Mouse (Mus musculus) adipocyte (in vitro differentiated cells): ENCODE results near the gene Ugt8a.

Source experiments
- DNase-seq: peaks from one replicate; pipeline ENCODE4 v3.0.0-alpha.2; 2016; ENCODE audit warnings: low spot score

The Ugt8a gene

DNA sequence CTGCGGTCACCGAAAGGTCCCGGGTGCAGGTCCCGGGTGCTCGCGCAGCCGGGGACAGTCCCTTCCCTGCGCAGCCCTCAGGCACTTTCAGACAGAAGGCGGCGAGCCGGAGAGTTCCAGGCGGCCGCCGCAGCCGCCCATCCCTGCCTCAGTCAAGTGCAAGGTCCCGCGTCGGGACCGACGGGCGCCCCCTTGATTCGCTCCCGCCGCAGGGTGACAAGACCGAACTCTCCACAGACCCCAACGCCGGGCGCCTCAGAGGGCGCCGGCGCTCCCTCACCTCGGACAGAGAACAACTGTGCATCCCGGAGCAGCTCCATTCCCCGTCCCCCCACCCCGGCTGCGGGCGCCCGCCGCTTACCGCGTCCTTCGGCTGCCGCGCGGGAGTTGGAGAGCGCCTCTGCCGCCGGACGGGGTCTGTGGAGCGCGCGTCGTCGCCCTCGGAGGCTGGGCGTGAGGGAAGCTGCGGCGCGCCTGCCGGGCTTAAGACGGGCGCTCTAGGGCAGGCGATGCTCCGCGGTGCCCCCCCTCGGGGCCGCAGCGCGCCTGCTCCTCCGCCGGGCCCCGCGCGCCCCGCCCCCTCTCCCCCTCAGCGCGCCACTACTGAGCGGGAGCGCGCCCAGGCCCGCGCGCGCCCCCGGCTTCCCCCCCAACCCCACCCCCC, at the start of gene Ugt8a:
TSS of gene Ugt8a (minus strand) at position 528 of the 664 bp plus-strand sequence.
- no peak for DNase-seq

DNA sequence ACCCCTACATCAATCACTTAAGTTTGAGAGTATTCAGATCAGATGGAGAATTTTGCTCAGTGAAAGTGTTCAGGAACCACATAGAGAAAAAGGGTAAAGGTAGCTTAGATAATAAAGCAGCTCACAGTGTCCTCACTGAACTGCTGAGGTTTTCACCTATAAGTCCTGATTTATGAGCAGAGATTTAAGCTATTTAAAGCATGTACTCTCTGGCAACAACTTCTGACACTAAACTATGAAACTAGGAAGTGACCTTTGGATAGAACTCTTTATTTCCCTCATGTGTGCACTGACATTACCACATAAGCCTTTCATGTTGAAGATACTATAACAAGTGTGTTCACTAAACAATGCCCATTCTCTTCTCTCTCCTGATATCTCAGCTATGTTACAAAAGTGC, 48.2 kb upstream of the Ugt8a start:
- DNase-seq = no peak

DNA sequence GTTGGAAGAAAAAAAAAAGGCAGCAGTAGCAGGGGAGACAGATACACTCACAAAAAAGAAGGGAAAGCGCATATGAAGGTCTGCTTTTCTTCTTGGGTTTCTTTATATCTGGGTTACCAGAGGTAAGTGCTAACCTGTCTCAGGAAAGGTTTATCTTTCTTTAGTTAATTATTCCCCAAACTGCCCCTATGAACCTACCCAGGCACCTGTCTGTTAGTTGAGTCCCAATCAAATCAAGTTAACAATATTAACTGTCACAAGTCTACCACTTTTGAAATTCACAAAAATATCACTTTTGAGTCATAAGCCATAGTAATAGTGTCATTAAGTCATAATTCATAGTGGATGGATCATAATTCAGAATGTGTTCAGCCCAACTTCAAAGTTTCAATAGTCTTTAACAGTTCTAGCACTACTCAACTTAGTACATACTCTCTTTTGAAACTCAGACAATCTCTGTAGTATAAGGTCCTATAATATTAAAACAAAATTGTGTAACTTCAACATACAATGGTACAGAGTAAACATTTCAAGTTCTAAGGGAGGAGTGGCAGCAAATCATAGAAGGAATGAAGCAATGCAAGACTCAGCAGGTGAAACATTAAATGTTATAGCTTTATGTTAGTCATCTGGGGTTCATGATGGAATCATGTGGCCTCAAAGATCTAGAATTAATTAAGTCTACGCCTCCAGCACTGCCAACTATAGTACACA, 45.4 kb upstream of the Ugt8a start:
- DNase-seq = no peak

DNA sequence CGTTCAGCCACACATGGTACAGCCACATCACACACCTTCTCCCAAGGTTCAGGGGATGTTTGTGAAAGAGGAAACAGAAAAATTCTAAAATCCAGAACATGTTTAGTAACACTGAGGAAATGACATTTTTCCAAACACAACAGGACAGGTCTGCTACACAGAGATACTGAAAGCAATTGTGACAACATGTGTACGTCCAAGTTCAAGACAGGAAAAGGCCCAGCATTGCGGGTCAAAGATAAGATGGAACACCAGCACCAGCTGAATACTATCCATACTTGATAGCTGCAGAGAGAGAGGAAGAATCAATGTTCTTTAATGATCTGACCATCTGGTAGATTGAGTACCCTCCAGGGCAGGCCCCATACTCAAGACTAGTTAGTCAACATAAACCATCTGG, 41.1 kb upstream of the Ugt8a start:
- DNase-seq = no peak

DNA sequence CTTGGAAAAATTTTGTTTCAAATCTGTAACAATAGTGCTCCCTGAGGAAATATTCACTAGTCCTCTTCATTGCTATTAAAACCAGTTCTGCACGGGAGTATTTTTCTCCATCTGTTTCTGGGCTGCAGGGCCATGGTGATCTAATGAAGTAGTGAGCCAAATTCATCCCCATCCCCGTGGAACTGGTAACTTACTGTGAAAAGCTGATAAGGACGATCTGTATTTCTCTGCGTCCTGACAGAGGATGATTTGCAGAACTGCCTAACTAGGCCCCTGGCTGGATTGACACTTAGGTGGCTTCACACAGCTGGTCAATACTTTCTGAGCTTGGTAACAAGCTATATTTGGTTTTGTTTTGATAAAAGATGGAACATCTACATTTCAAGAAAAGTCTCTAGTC, 37.5 kb upstream of the Ugt8a start:
- no peak for DNase-seq

DNA sequence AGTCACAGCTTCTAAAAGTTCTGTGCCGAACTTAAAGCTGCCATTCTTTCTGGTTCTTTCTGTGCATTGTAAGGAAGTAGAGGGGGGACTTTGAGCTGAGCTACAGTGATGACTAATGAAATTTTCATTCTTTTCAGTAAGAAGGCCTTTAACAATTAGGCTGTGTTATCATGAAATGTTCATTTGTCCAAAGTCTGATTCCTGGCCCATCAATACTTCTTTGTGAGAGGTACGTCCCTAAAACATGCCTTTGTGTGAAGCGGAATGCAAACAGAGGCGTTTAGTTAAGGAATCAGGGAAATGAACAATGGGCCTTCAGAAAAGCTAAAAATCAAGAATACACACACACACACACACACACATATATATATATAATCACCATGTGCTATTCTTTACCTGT, 31.0 kb upstream of the Ugt8a start:
- DNase-seq = no peak

DNA sequence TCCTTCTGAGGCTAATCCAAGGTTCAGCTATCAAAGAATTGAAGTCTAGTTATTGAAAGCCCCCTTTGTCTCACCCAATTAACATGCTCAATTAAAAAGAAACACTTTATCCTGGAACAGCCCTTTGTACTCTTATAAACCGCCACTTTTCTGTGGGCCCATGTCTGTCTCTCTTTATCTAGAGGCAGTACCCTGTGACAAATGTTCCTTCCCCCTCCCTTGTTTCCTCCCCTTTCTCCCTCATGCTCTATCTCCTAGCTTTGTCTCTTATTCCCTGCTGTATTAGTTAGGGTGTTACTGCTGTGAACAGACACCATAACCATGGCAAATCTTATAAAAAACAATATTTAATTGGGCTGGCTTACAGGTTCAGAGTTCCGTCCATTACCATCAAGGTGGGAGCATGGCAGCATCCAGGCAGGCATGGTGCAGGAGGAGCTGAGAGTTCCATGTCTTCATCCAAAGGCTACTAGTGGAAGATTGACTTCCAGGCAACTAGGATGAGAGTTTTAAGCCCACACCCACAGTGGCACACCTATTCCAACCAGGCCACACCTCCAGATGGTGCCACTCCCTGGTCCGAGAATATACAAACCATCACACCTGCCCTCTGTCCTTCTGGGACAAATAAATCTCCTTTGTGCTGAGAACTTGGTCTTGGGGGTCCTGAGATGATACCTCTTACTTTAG, 17.9 kb upstream of the Ugt8a start:
- DNase-seq = no peak

DNA sequence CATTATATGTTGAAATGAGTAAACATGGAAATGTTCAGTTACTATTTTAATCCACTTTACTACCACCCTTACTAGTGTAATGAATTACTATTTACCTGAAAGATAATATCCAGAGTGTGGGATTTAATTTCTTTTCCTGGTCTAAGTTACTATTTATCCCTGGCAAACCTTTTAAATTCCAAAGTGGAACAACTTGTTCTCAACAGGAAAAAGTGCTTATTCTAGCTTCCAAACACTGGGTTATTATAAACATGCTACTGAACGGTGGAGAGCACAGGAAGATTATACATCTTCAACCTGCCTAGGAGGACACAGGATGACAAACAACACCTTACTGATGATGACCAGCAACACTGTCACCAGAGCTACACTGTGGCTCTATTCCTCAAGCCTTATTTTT, 16.5 kb upstream of the Ugt8a start:
- no peak for DNase-seq

DNA sequence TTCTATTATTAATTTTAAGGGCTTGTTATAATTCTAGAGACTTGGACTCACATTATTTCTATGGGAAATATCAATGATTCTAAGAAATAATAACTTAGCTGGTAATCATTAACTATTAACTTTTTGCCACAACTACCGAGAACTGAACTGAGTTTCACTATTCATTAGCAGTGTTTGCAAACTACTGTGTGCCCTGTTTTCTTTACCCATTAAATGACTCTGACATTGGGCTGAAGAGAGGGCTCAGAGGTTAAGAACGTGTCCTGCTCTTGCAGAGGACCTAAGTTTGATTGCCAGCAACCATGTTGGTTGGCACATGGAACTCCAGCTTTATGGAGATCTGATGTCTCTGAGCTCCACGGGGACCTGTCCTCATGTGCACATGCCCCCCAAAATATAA, 2.4 kb upstream of the Ugt8a start:
- DNase-seq = no peak

DNA sequence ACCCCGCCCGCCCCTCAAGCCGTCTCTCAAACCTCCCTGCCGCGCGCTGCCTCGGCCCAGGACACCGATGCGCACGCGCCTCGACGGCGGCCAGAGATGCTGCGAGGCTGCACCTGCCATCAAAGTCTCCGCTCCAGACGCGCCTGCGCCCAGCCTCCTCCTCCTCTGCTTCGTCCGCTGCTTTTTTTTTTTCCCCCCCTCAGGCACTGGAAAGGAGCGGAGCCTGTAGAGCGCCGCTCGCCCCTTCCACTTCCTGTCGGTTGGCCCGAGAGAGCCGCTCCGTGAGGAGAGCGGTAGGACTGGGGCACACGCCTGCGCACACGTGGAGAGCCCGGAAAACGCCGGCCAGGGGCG, 314 bp upstream of the Ugt8a start:
- no peak for DNase-seq

DNA sequence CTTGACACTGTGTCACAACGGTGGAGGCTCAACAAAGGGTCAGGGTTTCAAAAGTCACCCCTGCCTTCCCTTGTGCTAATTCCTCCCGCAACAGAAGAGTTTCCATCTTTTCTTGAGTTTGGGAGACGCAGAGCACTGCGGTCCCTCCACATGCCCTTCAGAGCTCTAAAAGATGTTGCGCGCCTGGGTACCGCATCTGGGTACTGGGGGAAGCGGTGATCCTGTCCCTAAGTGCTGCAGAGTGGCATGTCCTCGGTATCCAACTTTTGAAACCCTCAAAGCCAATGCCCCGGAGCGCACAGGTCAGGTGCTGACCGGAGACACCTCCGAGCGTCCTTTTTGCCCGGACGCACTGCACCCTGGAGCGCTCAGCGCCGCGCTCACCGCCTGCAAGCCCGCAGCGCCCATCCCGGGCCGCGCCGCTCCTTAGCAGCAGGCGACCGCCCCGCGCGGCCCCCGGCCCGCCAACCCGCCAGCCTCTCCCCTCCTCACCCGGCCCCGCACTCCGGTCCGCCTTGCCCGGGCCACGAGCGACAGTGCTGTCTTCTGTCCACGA, 805 bp downstream of the Ugt8a start:
- no peak for DNase-seq

DNA sequence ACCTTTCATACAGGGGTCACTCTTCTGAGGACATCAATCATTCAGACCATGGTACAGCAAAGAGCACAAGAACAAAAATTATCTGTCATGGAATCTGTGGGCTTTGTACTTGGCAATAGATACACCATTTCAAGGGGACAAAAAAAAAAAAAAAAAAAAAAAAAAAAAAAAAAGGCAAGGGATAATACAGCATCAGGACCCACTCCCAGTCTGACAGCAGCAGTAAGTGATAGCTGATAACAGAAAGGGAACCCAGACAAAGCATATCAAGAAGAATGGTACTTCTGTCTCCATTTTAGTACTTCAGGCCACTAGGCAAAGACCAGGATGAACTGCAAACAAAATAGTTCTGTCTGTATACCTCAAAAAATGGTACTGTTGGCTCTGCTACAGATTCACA, 2.6 kb downstream of the Ugt8a start:
- no peak for DNase-seq

DNA sequence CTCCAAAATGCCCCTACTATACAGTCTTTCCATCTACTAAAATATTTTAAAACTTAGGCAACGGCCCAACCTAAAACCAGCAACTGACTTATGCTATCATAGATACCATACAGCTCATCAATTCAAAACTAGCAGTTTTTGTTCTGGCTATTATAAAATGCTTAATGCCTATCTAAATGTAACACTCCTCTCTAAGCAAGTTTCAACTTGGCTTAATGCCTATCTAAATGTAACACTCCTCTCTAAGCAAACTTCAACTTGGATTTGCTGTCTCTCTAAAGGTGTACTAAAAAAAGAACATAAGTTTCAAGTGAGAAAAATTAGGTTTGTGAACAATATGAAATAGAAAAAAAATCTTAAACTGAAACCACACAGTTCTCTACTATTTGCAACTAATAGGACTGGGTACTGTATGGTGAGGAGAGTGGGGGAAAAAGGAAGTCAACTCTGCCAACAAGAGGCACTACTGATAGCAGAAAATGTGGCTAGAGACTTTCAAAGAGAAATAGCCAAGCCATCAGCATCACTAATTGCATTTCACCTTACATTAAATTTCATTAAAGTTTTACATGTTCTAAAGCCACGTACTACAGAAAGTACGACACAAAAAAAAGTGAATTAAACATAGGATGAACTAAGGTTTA, 5.7 kb downstream of the Ugt8a start:
- DNase-seq = no peak

DNA sequence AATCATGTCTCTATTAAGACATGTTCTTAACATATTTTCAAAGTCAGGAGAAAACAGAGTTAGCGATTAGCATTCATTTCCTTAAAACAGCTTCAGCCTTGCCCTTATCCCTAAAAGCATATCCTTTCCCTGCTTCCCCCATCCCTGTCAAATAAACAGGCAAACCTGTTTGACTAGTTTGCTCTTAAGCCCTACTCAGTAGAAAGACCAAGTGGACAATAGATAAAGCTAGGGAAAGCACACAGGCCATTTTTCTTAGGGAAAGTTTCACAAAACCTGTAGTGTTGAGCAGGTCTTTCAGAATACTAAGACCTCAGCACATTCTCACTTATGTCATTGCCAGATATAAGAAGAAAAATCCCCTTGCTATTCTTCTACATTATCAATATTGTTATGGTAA, 7.4 kb downstream of the Ugt8a start:
- no peak for DNase-seq

DNA sequence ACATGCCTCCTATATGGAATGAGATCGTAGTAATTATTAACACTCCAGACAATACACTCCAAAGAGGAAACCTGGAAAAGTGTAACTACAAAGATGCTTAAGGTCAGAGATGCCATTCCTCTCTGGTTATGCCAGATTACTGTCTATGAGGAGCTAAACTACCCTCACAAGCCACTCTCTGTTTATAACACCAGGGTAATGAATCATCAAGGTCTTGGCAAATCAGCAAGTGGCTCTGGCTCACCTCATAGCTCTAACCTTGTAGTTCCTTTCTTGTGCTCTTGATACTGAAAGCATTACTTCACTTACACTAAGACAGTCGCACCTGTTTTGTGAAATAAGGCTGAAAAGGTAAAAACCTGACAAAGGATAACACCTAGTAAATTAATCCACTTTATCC, 17.5 kb downstream of the Ugt8a start:
- DNase-seq = no peak

DNA sequence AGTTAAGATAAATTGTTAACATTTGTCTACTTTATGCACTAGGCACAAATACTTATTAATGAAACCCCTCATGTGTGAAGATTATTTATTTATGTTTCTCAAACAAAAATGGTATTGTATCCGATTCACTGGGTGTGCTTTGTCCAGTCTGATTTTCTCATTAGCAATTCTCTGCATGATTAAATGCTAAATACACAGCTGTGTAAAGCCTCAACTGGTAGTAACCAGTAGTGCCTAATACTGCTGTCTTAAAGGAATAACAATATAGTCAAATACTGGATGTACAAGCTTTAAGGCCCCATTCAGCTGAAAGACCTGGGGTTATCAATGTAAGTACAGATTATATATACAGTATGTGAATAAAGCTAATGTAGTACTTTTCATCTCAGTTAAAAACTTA, 39.4 kb downstream of the Ugt8a start:
- no peak for DNase-seq

DNA sequence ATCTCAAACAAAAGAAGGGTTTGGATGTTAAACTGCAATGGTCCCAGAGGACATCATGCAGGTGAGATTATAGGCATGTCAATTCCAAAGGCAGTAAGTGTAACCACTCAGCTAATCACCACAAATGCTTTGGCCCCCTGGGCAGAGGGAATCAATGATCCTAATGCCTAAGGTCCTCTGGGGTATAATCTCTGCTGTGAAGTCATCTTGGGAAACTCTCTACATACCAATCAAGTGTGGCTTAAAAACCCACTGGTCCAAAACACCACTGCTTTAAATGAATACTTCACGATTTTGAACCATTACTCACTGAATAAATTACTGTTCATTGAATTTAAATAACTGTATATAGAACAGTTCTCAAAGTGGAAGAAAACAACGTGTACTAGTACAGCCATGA, 51.3 kb downstream of the Ugt8a start:
- no peak for DNase-seq

DNA sequence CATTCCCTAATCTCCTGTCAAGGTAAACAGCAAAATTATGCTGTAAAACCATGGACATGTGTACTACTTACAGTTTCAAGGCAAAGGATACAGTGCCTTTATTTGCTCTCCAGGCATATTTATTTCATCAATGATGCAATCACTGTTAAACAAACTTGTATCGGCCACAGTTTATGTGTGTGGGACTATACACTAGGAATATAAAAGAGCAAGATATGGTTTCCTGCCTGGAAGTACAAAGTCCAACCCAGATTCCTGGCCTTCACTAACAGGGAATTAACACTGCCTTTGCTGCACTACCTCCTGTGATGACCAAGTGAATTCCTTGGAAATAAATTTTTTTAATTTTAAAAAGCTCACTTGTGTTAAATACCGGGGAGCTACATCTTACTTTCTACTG, 53.5 kb downstream of the Ugt8a start:
- DNase-seq = no peak

DNA sequence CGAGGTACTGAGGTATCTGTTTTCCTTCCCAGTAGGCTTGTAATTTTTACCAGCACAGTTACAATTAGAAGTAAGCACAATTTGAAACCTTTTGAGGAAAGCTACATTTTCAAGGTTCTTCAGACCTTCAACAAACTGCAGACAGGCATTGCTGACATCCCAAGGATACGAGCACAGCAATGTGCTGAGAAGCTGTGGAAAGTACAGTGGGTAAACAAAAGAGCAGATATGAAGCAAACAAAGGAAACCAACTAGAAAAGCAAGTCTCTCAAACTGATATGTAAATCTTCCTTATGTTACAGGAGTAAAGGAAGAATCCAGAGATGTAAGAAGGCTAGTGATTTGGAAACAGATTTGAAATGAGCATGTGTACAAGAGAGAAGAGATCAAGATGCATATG, 54.0 kb downstream of the Ugt8a start:
- no peak for DNase-seq

DNA sequence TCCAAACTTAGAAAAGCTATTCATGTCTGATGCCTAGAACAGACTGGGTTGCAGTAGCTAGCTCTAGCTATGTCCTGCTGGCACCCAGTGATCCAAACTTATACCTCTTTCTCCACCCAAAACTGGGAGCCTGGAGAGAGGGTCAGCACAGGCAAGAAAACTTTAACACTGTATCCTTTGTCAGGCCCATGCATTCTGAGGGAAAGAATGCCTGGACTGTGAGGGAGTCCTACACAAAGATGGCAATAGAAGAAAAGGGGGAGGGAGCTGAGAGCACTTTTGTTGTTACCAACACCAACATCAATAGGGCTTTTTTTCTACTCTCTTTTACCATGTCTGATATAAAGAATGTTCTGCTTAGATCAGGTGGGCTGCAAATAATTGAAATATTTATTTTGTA, 55.4 kb downstream of the Ugt8a start:
- DNase-seq = no peak

DNA sequence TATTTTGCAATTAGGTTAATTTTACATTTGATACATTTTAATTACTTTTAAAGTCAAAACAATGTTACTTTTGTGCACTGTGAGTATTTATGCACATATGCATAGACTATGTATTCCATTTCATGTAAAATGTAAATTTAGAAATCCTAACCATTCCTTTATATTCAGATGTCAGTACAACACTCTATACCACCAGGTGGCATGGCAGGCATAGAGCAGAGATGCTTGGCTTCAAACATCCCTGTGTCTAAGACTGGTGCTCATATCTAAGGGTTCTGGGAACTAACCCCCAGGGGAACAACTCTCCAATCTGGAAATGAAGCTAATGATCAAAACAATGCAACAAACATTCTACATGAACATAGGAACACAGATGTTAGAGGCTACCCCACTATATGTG, 56.6 kb downstream of the Ugt8a start:
- DNase-seq = no peak

DNA sequence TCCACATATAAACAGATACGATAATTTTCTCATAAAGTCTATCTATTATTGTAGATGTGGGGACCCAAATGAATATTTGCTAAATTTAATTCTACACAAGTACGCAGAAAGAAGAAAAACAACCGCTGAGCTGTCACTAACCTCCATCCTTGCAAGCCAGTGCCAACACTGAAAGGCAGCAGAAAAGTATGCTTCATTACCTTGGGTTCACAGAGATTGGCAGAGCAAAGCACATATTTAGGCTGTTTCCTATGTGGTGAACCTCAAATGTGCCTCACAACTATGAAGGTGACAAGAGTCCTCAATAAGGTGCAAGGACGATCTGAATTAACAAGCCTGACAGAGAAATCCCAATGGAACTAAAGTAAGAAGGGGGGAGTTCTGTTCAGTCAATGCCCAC, 64.0 kb downstream of the Ugt8a start:
- no peak for DNase-seq

DNA sequence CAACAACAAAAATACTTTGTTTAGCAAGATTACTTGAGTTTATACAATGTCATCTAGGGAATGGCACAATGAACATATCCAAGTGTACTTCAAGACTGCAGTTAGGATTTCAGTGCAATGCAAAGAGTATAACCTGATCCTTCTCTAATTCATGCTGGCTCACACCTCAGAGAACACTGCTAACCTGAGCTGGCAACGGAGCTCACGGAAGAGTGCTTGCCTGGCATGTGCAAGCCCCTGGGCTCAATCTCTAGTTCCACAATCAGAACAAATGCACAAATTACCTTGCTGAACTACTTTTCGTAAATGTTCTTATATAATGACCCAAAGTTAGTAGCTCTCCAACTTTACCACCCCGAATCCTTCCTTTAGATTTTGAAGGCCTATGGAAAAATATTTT, 68.5 kb downstream of the Ugt8a start:
- no peak for DNase-seq
